Mouse (Mus musculus): ENCODE measurements around the gene Shroom3. TPM values are rescaled to one million over a fixed set of nuclear protein-coding genes. Genes with fewer than 3 reads are reported as not detected.

Shroom3 gene
- total and polyA plus RNA-seq, 3 experiments, result 0.04 to 0.11 TPM; not detected in 1

DNA sequence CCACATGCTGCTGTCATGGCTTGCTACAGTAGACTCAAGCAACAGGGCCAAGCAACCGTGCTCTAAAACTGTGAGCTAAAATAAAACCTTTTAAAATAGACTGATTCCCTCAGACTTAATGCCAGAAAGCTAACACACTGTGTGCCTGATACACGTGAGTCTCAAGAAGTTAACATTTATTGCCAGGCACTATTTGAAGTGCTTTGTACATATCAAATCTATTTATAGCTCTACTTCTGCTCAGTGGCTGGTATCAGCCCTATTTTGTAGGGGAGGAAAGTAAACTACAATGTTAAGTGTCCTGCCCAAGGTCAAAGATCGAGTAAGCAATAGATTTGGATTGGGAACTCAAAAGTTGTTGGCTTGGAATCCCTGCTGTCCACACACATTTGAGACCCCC, 227.6 kb downstream of the Shroom3 start:
- Histone ChIP-seq H3K36me3 (replicated peaks in 1 of 2; ENCODE audit: control insufficient read depth in 1 of 2, insufficient read depth in 1 of 2, low read length in 1 of 2) (no peaks in the 10 kb centered on the region), H3K9ac (ENCODE audit: insufficient read depth, low read depth) (no peak overlapping the region), H3K9me3 (replicated peaks; ENCODE audit: low read length) (peaks cover 6% of the 10 kb centered on the region), H3K27me3 (replicated peaks) (no peaks in the 10 kb centered on the region), H3K4me2 (ENCODE audit: insufficient read depth, low read depth, poor library complexity, severe bottlenecking) (no peak overlapping the region), H3K4me3 (replicated peaks in 1 of 3; ENCODE audit: low read depth in 2 of 3, low read length in 2 of 3, poor library complexity in 1 of 3) (no peak overlapping the region), H3K79me2 (replicated peaks; ENCODE audit: control insufficient read depth, extremely low read depth, insufficient read depth, poor library complexity, severe bottlenecking) (no peaks in the 10 kb centered on the region), H3K27ac (ENCODE audit: insufficient read depth, low read depth) (no peak overlapping the region), H3K4me1 (ENCODE audit: control insufficient read depth in 1 of 2, insufficient read depth in 2 of 2) (no peaks in the 10 kb centered on the region)
- no peak for TF ChIP-seq POLR2AphosphoS2 (IDR thresholded peaks at IDR 0.05; ENCODE audit: low read depth, low read length)
- TF ChIP-seq TCF12 (IDR thresholded peaks at IDR 0.05; ENCODE audit: low read depth, low read length), result no peak
- TF ChIP-seq MYC (IDR thresholded peaks at IDR 0.05; ENCODE audit: low read depth, low read length), result no peak
- no peak for TF ChIP-seq KAT2A (IDR thresholded peaks at IDR 0.05; ENCODE audit: insufficient replicate concordance, low read length)
- TF ChIP-seq BHLHE40 (IDR thresholded peaks at IDR 0.05; ENCODE audit: low read depth, low read length), result no peak
- no peak for TF ChIP-seq GABPA (IDR thresholded peaks at IDR 0.05; ENCODE audit: insufficient replicate concordance, low read depth, low read length)
- dilution Hi-C loops (cut with MboI; ENCODE audit: extremely low pct_ligation_motif_present, extremely low pct_unique_long_range_greater_than_20kb, low sequenced_read_pairs) (no loop called here), in situ Hi-C loops (cut with MboI; ENCODE audit: low pct_ligation_motif_present, low pct_unique_long_range_greater_than_20kb, low sequenced_read_pairs) (no loop called here)
- no peak for DNase-seq (ENCODE audit: extremely low read depth)

DNA sequence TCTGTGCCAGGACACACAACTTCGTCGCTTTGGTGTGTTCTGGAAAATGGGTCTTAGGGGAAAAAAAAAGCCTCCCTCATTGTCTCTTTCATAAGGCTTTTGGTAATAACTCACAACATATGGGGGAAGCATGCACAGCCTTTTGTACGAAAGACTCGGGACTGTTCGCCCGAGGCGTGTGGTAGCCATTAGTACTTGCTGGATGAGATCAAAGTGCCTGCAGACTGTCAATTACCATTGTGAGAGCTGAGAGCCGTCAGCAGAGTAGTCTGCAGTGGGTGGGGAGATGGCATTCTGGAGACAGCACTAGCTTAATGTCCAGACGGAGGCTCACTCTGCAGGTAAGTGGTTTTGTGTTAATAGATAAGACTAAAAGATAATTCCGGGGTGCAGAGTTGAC, 232.2 kb downstream of the Shroom3 start:
- Histone ChIP-seq H3K4me3 (replicated peaks in 1 of 3; ENCODE audit: low read depth in 2 of 3, low read length in 2 of 3, poor library complexity in 1 of 3) (no peak overlapping the region), H3K27ac (ENCODE audit: insufficient read depth, low read depth) (no peak overlapping the region), H3K9ac (ENCODE audit: insufficient read depth, low read depth) (no peak overlapping the region), H3K36me3 (replicated peaks in 1 of 2; ENCODE audit: control insufficient read depth in 1 of 2, insufficient read depth in 1 of 2, low read length in 1 of 2) (no peaks in the 10 kb centered on the region), H3K27me3 (replicated peaks) (no peaks in the 10 kb centered on the region), H3K9me3 (replicated peaks; ENCODE audit: low read length) (no peaks in the 10 kb centered on the region), H3K79me2 (replicated peaks; ENCODE audit: control insufficient read depth, extremely low read depth, insufficient read depth, poor library complexity, severe bottlenecking) (no peaks in the 10 kb centered on the region), H3K4me2 (ENCODE audit: insufficient read depth, low read depth, poor library complexity, severe bottlenecking) (no peak overlapping the region), H3K4me1 (ENCODE audit: control insufficient read depth in 1 of 2, insufficient read depth in 2 of 2) (no peaks in the 10 kb centered on the region)
- TF ChIP-seq ZC3H11A (IDR thresholded peaks at IDR 0.05; ENCODE audit: low read depth, low read length) (no peak), JUN (IDR thresholded peaks at IDR 0.05; ENCODE audit: insufficient read depth, low read depth, low read length) (no peak), GABPA (IDR thresholded peaks at IDR 0.05; ENCODE audit: insufficient replicate concordance, low read depth, low read length) (no peak), USF1 (IDR thresholded peaks at IDR 0.05; ENCODE audit: low read depth, low read length) (no peak), CHD1 (IDR thresholded peaks at IDR 0.05; ENCODE audit: low read depth, low read length) (no peak), POLR2AphosphoS2 (IDR thresholded peaks at IDR 0.05; ENCODE audit: low read depth, low read length) (no peak), CHD2 (IDR thresholded peaks at IDR 0.05; ENCODE audit: low read length) (no peak), HCFC1 (IDR thresholded peaks at IDR 0.05; ENCODE audit: low read depth, low read length) (no peak)
- in situ Hi-C loops (cut with MboI; ENCODE audit: low pct_ligation_motif_present, low pct_unique_long_range_greater_than_20kb, low sequenced_read_pairs) (no loop called here), dilution Hi-C loops (cut with MboI; ENCODE audit: extremely low pct_ligation_motif_present, extremely low pct_unique_long_range_greater_than_20kb, low sequenced_read_pairs) (no loop called here)
- no peak for DNase-seq (ENCODE audit: extremely low read depth)

DNA sequence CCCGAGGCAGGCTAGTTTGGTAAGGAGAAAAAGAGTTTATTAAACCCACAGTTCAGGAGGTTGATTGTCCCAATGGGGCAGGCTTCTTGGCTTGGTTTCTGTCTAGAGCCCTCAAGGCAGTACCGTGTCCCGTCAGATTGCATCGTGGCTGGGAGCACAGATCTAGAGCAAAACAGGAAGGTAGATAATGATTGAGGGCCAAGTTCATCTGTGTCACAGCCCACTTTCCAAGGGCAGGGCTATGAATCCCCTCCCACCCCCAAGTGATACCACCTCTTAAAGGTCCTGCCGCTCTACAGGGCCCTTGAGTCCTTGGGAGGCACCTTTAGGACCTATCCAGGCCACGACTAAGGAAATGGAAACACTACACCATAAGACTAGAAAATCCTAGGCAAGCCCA, 234.5 kb downstream of the Shroom3 start:
- in situ Hi-C loops (cut with MboI; ENCODE audit: low pct_ligation_motif_present, low pct_unique_long_range_greater_than_20kb, low sequenced_read_pairs), result no loop called here
- no peaks in the 10 kb centered on the region for H3K36me3 ChIP-seq (replicated peaks in 1 of 2; ENCODE audit: control insufficient read depth in 1 of 2, insufficient read depth in 1 of 2, low read length in 1 of 2)
- H3K9me3 ChIP-seq (replicated peaks; ENCODE audit: low read length), result no peaks in the 10 kb centered on the region
- no peaks in the 10 kb centered on the region for H3K27me3 ChIP-seq (replicated peaks)
- dilution Hi-C loops (cut with MboI; ENCODE audit: extremely low pct_ligation_motif_present, extremely low pct_unique_long_range_greater_than_20kb, low sequenced_read_pairs), result no loop called here
- TF ChIP-seq KAT2A (IDR thresholded peaks at IDR 0.05; ENCODE audit: insufficient replicate concordance, low read length) (no peak), TCF12 (IDR thresholded peaks at IDR 0.05; ENCODE audit: low read depth, low read length) (no peak), ZNF384 (IDR thresholded peaks at IDR 0.05; ENCODE audit: low read depth, low read length) (no peak), CTCF (conservative IDR thresholded peaks at IDR 0.05 in 1 of 2, IDR thresholded peaks at IDR 0.05 in 1 of 2; ENCODE audit: low read depth in 2 of 2, low read length in 2 of 2) (no peak), ETS1 (conservative IDR thresholded peaks at IDR 0.05; ENCODE audit: low read depth, low read length) (no peak), MAFK (IDR thresholded peaks at IDR 0.05; ENCODE audit: insufficient replicate concordance, low read length) (no peak), ZMIZ1 (IDR thresholded peaks at IDR 0.05; ENCODE audit: low read depth, low read length) (no peak), MYC (IDR thresholded peaks at IDR 0.05; ENCODE audit: low read depth, low read length) (no peak), JUN (IDR thresholded peaks at IDR 0.05; ENCODE audit: insufficient read depth, low read depth, low read length) (no peak), ZKSCAN1 (IDR thresholded peaks at IDR 0.05; ENCODE audit: borderline replicate concordance, low read depth, low read length) (no peak), UBTF (IDR thresholded peaks at IDR 0.05; ENCODE audit: low read depth, low read length) (no peak), BHLHE40 (IDR thresholded peaks at IDR 0.05; ENCODE audit: low read depth, low read length) (no peak)
- no peak overlapping the region for H3K4me3 ChIP-seq (replicated peaks in 1 of 3; ENCODE audit: low read depth in 2 of 3, low read length in 2 of 3, poor library complexity in 1 of 3)
- no peak overlapping the region for H3K27ac ChIP-seq (ENCODE audit: insufficient read depth, low read depth)
- H3K9ac ChIP-seq (ENCODE audit: insufficient read depth, low read depth), result no peak overlapping the region
- H3K79me2 ChIP-seq (replicated peaks; ENCODE audit: control insufficient read depth, extremely low read depth, insufficient read depth, poor library complexity, severe bottlenecking), result no peaks in the 10 kb centered on the region
- H3K4me1 ChIP-seq (ENCODE audit: control insufficient read depth in 1 of 2, insufficient read depth in 2 of 2), result no peaks in the 10 kb centered on the region
- no peak overlapping the region for H3K4me2 ChIP-seq (ENCODE audit: insufficient read depth, low read depth, poor library complexity, severe bottlenecking)
- DNase-seq (ENCODE audit: extremely low read depth), result no peak
